Mouse (Mus musculus): Measurements from ENCODE around the gene Tmem131l. TPM values are rescaled to one million over a fixed set of nuclear protein-coding genes. Genes with fewer than 3 reads are reported as not detected.
A peak's percentile ranks its signal among the peaks of the same experiment; 100 is the strongest.

Tmem131l gene
- polyA plus RNA-seq, 1 experiment from 2014 or later: 9.6 TPM

- 78% methylated on average over 9 of the region's 9 CpGs for WGBS
- H3K27ac ChIP-seq (ENCODE audit: low read depth, low read length): no peak overlapping the region
- no peak overlapping the region for H3K4me3 ChIP-seq (ENCODE audit: low read depth, low read length)
- ATAC-seq: no peak
- H3K36me3 ChIP-seq (ENCODE audit: control insufficient read depth, insufficient read depth): no peaks in the 10 kb centered on the region
- no peaks in the 10 kb centered on the region for H3K9me3 ChIP-seq (ENCODE audit: control insufficient read depth)
- H3K4me1 ChIP-seq (replicated peaks; ENCODE audit: control insufficient read depth, insufficient read depth, low read length): no peaks in the 10 kb centered on the region
- no peaks in the 10 kb centered on the region for H3K27me3 ChIP-seq (replicated peaks; ENCODE audit: control insufficient read depth, insufficient read depth, low read length)
- H3K4me2 ChIP-seq (replicated peaks; ENCODE audit: low read depth): no peak overlapping the region
- no peak overlapping the region for H3K9ac ChIP-seq (ENCODE audit: low read depth, low read length)
- TF ChIP-seq CTCF (IDR thresholded peaks at IDR 0.05; ENCODE audit: low read depth): no peak
Observed at GRCm38 (mm10) chr3:83995254-83995830, 44.6 kb downstream of the Tmem131l start.

GRCm38 (mm10) chr3:83994217-83994839 lies 45.6 kb downstream of the Tmem131l start:
- H3K9ac ChIP-seq (ENCODE audit: low read depth, low read length): no peak overlapping the region
- H3K4me1 ChIP-seq (replicated peaks; ENCODE audit: control insufficient read depth, insufficient read depth, low read length): no peaks in the 10 kb centered on the region
- no peaks in the 10 kb centered on the region for H3K9me3 ChIP-seq (ENCODE audit: control insufficient read depth)
- peak; percentile 55 for TF ChIP-seq CTCF (IDR thresholded peaks at IDR 0.05; ENCODE audit: low read depth)
- ATAC-seq: peak; percentile 53; the same call in 1 of the 2 replicates
- H3K36me3 ChIP-seq (ENCODE audit: control insufficient read depth, insufficient read depth): no peaks in the 10 kb centered on the region
- no peaks in the 10 kb centered on the region for H3K27me3 ChIP-seq (replicated peaks; ENCODE audit: control insufficient read depth, insufficient read depth, low read length)
- H3K4me3 ChIP-seq (ENCODE audit: low read depth, low read length): no peak overlapping the region
- WGBS: 41% methylated on average over 8 of the region's 8 CpGs
- H3K4me2 ChIP-seq (replicated peaks; ENCODE audit: low read depth): no peak overlapping the region
- H3K27ac ChIP-seq (ENCODE audit: low read depth, low read length): no peak overlapping the region

- H3K27ac ChIP-seq (ENCODE audit: low read depth, low read length): no peak overlapping the region
Observed at GRCm38 (mm10) chr3:83993089-83993516, 46.9 kb downstream of the Tmem131l start.

GRCm38 (mm10) chr3:83991691-83992524 lies 48.1 kb downstream of the Tmem131l start:
- no peak for TF ChIP-seq CTCF (IDR thresholded peaks at IDR 0.05; ENCODE audit: low read depth)
- ATAC-seq: no peak
- 84% methylated on average over 8 of the region's 8 CpGs for WGBS
- no peak overlapping the region for H3K4me2 ChIP-seq (replicated peaks; ENCODE audit: low read depth)
- no peaks in the 10 kb centered on the region for H3K27me3 ChIP-seq (replicated peaks; ENCODE audit: control insufficient read depth, insufficient read depth, low read length)
- H3K9me3 ChIP-seq (ENCODE audit: control insufficient read depth): no peaks in the 10 kb centered on the region
- no peak overlapping the region for H3K4me3 ChIP-seq (ENCODE audit: low read depth, low read length)
- no peaks in the 10 kb centered on the region for H3K4me1 ChIP-seq (replicated peaks; ENCODE audit: control insufficient read depth, insufficient read depth, low read length)
- H3K36me3 ChIP-seq (ENCODE audit: control insufficient read depth, insufficient read depth): no peaks in the 10 kb centered on the region
- no peak overlapping the region for H3K27ac ChIP-seq (ENCODE audit: low read depth, low read length)
- H3K9ac ChIP-seq (ENCODE audit: low read depth, low read length): no peak overlapping the region

More at GRCm38 (mm10) chr3:83993089-83993516, 46.9 kb downstream of the Tmem131l start:
- 77% methylated on average over 8 of the region's 8 CpGs for WGBS
- H3K9me3 ChIP-seq (ENCODE audit: control insufficient read depth): no peaks in the 10 kb centered on the region
- ATAC-seq: no peak
- H3K9ac ChIP-seq (ENCODE audit: low read depth, low read length): no peak overlapping the region
- H3K4me3 ChIP-seq (ENCODE audit: low read depth, low read length): no peak overlapping the region
- TF ChIP-seq CTCF (IDR thresholded peaks at IDR 0.05; ENCODE audit: low read depth): peak; percentile 11; the same call in 1 of the 2 replicates
- H3K4me1 ChIP-seq (replicated peaks; ENCODE audit: control insufficient read depth, insufficient read depth, low read length): no peaks in the 10 kb centered on the region
- no peak overlapping the region for H3K4me2 ChIP-seq (replicated peaks; ENCODE audit: low read depth)
- no peaks in the 10 kb centered on the region for H3K27me3 ChIP-seq (replicated peaks; ENCODE audit: control insufficient read depth, insufficient read depth, low read length)
- H3K36me3 ChIP-seq (ENCODE audit: control insufficient read depth, insufficient read depth): no peaks in the 10 kb centered on the region

DNA sequence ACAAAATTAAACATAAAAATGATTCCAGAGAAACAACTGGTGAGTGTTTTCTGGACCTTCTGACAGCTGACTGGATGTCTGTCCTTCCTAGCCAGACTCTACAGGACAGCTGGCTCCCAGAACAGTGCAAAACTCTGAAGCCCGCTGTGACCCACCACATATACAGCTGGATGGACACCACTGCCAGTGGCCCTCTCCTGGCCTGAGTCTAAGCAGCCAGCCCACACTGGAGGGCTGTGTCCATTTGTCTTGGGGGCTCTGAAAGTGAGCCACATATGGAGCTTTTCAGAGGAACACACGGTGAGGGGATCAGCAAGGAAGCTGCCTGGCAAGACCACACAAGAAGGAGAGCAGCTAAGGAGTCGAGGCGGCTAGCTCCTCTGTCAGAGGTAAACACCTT lies 51.8 kb downstream of the Tmem131l start:
- Histone ChIP-seq H3K4me3 (ENCODE audit: low read depth, low read length) (no peak overlapping the region), H3K9me3 (ENCODE audit: control insufficient read depth) (no peaks in the 10 kb centered on the region), H3K27me3 (replicated peaks; ENCODE audit: control insufficient read depth, insufficient read depth, low read length) (no peaks in the 10 kb centered on the region), H3K4me1 (replicated peaks; ENCODE audit: control insufficient read depth, insufficient read depth, low read length) (no peaks in the 10 kb centered on the region), H3K36me3 (ENCODE audit: control insufficient read depth, insufficient read depth) (no peaks in the 10 kb centered on the region), H3K4me2 (replicated peaks; ENCODE audit: low read depth) (no peak overlapping the region), H3K27ac (ENCODE audit: low read depth, low read length) (no peak overlapping the region), H3K9ac (ENCODE audit: low read depth, low read length) (no peak overlapping the region)
- TF ChIP-seq CTCF (IDR thresholded peaks at IDR 0.05; ENCODE audit: low read depth): no peak
- WGBS: 40% methylated on average over 4 of the region's 4 CpGs
- ATAC-seq: no peak

GRCm38 (mm10) chr3:83987533-83988112 lies 52.4 kb downstream of the Tmem131l start:
- WGBS: 84% methylated on average over 8 of the region's 8 CpGs
- no peak for TF ChIP-seq CTCF (IDR thresholded peaks at IDR 0.05; ENCODE audit: low read depth)
- Histone ChIP-seq H3K9ac (ENCODE audit: low read depth, low read length) (no peak overlapping the region), H3K9me3 (ENCODE audit: control insufficient read depth) (no peaks in the 10 kb centered on the region), H3K4me3 (ENCODE audit: low read depth, low read length) (no peak overlapping the region), H3K4me1 (replicated peaks; ENCODE audit: control insufficient read depth, insufficient read depth, low read length) (no peaks in the 10 kb centered on the region), H3K36me3 (ENCODE audit: control insufficient read depth, insufficient read depth) (no peaks in the 10 kb centered on the region), H3K27ac (ENCODE audit: low read depth, low read length) (no peak overlapping the region), H3K4me2 (replicated peaks; ENCODE audit: low read depth) (no peak overlapping the region), H3K27me3 (replicated peaks; ENCODE audit: control insufficient read depth, insufficient read depth, low read length) (no peaks in the 10 kb centered on the region)
- no peak for ATAC-seq

All from intestine, postnatal 0 days (tissue).